Mouse (Mus musculus) embryonic facial prominence, embryonic 12.5 days (tissue): Measurements from ENCODE around the gene Vmn1r208. TPM values are rescaled to one million over a fixed set of nuclear protein-coding genes. Genes with fewer than 3 reads are reported as not detected.
"Not testable (repeated sequence)": the region's sequence is repeated elsewhere in the genome, so short reads cannot be mapped to it uniquely, and the experiment has no call there.

Experiments
- ATAC-seq: fragments of 200-750 bp; cut with Nextera tagmentation; 2 replicates; pipeline ENCODE4 v1.8.0; 2017; ENCODE audit not compliant: insufficient number of reproducible peaks, insufficient read depth, low FRiP score, low TSS enrichment
- H3K27ac ChIP-seq: fragments of 300-500 bp; sonication (generic); 2 replicates; pipeline ENCODE4 v1.5.1; 2016; ENCODE audit warnings: mild to moderate bottlenecking
- H3K27me3 ChIP-seq: fragments of 300-500 bp; sonication (generic); 2 replicates; pipeline ENCODE4 v1.6.1; 2016; ENCODE audit warnings: mild to moderate bottlenecking, moderate library complexity
- H3K36me3 ChIP-seq: fragments of 300-500 bp; sonication (generic); 2 replicates; pipeline ENCODE4 v1.6.1; 2016; ENCODE audit warnings: mild to moderate bottlenecking
- H3K4me1 ChIP-seq: fragments of 300-500 bp; sonication (generic); 2 replicates; pipeline ENCODE4 v1.6.1; 2016
- H3K4me2 ChIP-seq: fragments of 300-500 bp; sonication (generic); replicated peaks from 2 replicates; pipeline ENCODE4 v1.6.1; 2016; ENCODE audit warnings: mild to moderate bottlenecking, moderate library complexity
- H3K4me3 ChIP-seq: fragments of 300-500 bp; sonication (generic); 2 replicates; pipeline ENCODE4 v1.5.1; 2016; ENCODE audit warnings: mild to moderate bottlenecking
- H3K9ac ChIP-seq: fragments of 300-500 bp; sonication (generic); 2 replicates; pipeline ENCODE4 v1.6.1; 2016; ENCODE audit warnings: mild to moderate bottlenecking, moderate library complexity
- H3K9me3 ChIP-seq: fragments of 300-500 bp; sonication (generic); 2 replicates; pipeline ENCODE4 v1.6.1; 2016; ENCODE audit warnings: mild to moderate bottlenecking, moderate library complexity
- WGBS: fragments of 180-500 bp; shearing (Covaris S2); methylation state at CpG from one replicate; pipeline ENCODE4 v1.1.7; 2016; 5-methylcytosine and 5-hydroxymethylcytosine counted together
- polyA plus RNA-seq: library from polyadenylated mRNA; unstranded; fragments of >200 nt; fragmentation: Nextera tagmentation; extraction: Ambion mirVana; gene quantifications from 2 replicates; pipeline ENCODE4 v1.2.1, GENCODE M21; 2016

Gene Vmn1r208
- not detected in 2 replicates for polyA plus RNA-seq

GRCm38 (mm10) chr13:22777300-22777699 lies at the start of gene Vmn1r208:
TSS of gene Vmn1r208 (minus strand) at chr13:22777400.
- ATAC-seq, H3K4me3 ChIP-seq, H3K27me3 ChIP-seq, H3K27ac ChIP-seq, H3K4me1 ChIP-seq, H3K4me2 ChIP-seq, H3K36me3 ChIP-seq, H3K9ac ChIP-seq, H3K9me3 ChIP-seq: not testable (repeated sequence)
- WGBS, result no CpG with 5 or more reads among the region's 7 CpGs

GRCm38 (mm10) chr13:22821601-22822000 lies 44.4 kb upstream of the Vmn1r208 start:
- not testable (repeated sequence) for H3K4me3 ChIP-seq, ATAC-seq, H3K4me1 ChIP-seq, H3K9ac ChIP-seq, H3K9me3 ChIP-seq, H3K27me3 ChIP-seq, H3K36me3 ChIP-seq, H3K27ac ChIP-seq, H3K4me2 ChIP-seq
- WGBS, result 89% methylated on average over 1 of the region's 1 CpGs

- H3K36me3 ChIP-seq, H3K4me3 ChIP-seq, H3K27me3 ChIP-seq, H3K9ac ChIP-seq, H3K4me1 ChIP-seq, H3K9me3 ChIP-seq, H3K27ac ChIP-seq, ATAC-seq, H3K4me2 ChIP-seq: not testable (repeated sequence)
Measured at GRCm38 (mm10) chr13:22809582-22809981, 32.4 kb upstream of the Vmn1r208 start, which contains the start of gene Vmn1r209. TSS of gene Vmn1r209 (minus strand) at chr13:22809682.

- H3K4me3 ChIP-seq, H3K36me3 ChIP-seq, H3K9ac ChIP-seq, H3K9me3 ChIP-seq, H3K4me2 ChIP-seq, ATAC-seq, H3K27ac ChIP-seq, H3K27me3 ChIP-seq, H3K4me1 ChIP-seq: not testable (repeated sequence)
- 72% methylated on average over 3 of the region's 3 CpGs for WGBS
Measured at GRCm38 (mm10) chr13:22788096-22788495, 10.9 kb upstream of the Vmn1r208 start.

- H3K4me2 ChIP-seq, H3K4me1 ChIP-seq, H3K36me3 ChIP-seq, H3K9ac ChIP-seq, ATAC-seq, H3K27me3 ChIP-seq, H3K4me3 ChIP-seq, H3K9me3 ChIP-seq, H3K27ac ChIP-seq: not testable (repeated sequence)
Measured at GRCm38 (mm10) chr13:22784159-22784558, 7.0 kb upstream of the Vmn1r208 start.

- H3K9me3 ChIP-seq, H3K4me2 ChIP-seq, ATAC-seq, H3K4me1 ChIP-seq, H3K9ac ChIP-seq, H3K4me3 ChIP-seq, H3K27ac ChIP-seq, H3K27me3 ChIP-seq, H3K36me3 ChIP-seq: not testable (repeated sequence)
- 90% methylated on average over 1 of the region's 2 CpGs for WGBS
Measured at GRCm38 (mm10) chr13:22771592-22771991, 5.6 kb downstream of the Vmn1r208 start.

GRCm38 (mm10) chr13:22747524-22747923 lies 29.7 kb downstream of the Vmn1r208 start:
- Histone ChIP-seq H3K36me3 (no peaks in the 10 kb centered on the region), H3K27ac (no peak overlapping the region), H3K27me3 (no peaks in the 10 kb centered on the region), H3K4me1 (no peaks in the 10 kb centered on the region), H3K4me2 (no peak overlapping the region), H3K9me3 (no peaks in the 10 kb centered on the region), H3K9ac (no peak overlapping the region), H3K4me3 (no peak overlapping the region)
- ATAC-seq, result no peak

GRCm38 (mm10) chr13:22729529-22729928 lies 47.7 kb downstream of the Vmn1r208 start, which contains the start of gene Vmn1r207-ps:
TSS of gene Vmn1r207-ps (minus strand) at chr13:22729629.
- ATAC-seq, H3K9me3 ChIP-seq, H3K4me2 ChIP-seq, H3K27me3 ChIP-seq, H3K9ac ChIP-seq, H3K4me1 ChIP-seq, H3K27ac ChIP-seq, H3K4me3 ChIP-seq, H3K36me3 ChIP-seq: not testable (repeated sequence)

Other genes starting within 250 kb of the Vmn1r208 start
- not detected in 2 replicates for gene Vmn1r204, start 224.2 kb downstream of the Vmn1r208 start, polyA plus RNA-seq
- gene Vmn1r205, start 184.4 kb downstream of the Vmn1r208 start, polyA plus RNA-seq, result not detected in 2 replicates
- not detected in 2 replicates for gene Vmn1r206, start 153.1 kb downstream of the Vmn1r208 start, polyA plus RNA-seq
- gene Vmn1r207-ps, start 47.8 kb downstream of the Vmn1r208 start, polyA plus RNA-seq, result not detected in 2 replicates
- gene Vmn1r209, start 32.3 kb upstream of the Vmn1r208 start, polyA plus RNA-seq, result not detected in 2 replicates
- gene Vmn1r210, start 53.9 kb upstream of the Vmn1r208 start, polyA plus RNA-seq, result not detected in 2 replicates
- gene Vmn1r211, start 80.2 kb upstream of the Vmn1r208 start, polyA plus RNA-seq, result not detected in 2 replicates
- gene Vmn1r212, start 106.8 kb upstream of the Vmn1r208 start, polyA plus RNA-seq, result not detected in 2 replicates
- not detected in 2 replicates for gene Vmn1r213, start 230.3 kb upstream of the Vmn1r208 start, polyA plus RNA-seq